Mouse (Mus musculus): ENCODE results near the gene Uvrag.
A peak's percentile ranks its signal among the peaks of the same experiment; 100 is the strongest.

The Uvrag gene

GRCm38 (mm10) chr7:99166159-99166558 lies 25.2 kb upstream of the Uvrag start:
- no peak for DNase-seq (ENCODE audit: low read depth, low spot score)

GRCm38 (mm10) chr7:99164873-99165410 lies 24.0 kb upstream of the Uvrag start:
- no peak for DNase-seq (ENCODE audit: low read depth, low spot score)

GRCm38 (mm10) chr7:99162462-99162861 lies 21.5 kb upstream of the Uvrag start:
- DNase-seq (ENCODE audit: low read depth, low spot score), result no peak

- no peak for DNase-seq (ENCODE audit: low read depth, low spot score)
Observed at GRCm38 (mm10) chr7:99161961-99162360, 21.0 kb upstream of the Uvrag start.

- DNase-seq (ENCODE audit: low read depth, low spot score), result no peak
Observed at GRCm38 (mm10) chr7:99161529-99161928, 20.6 kb upstream of the Uvrag start.

GRCm38 (mm10) chr7:99160995-99161394 lies 20.1 kb upstream of the Uvrag start:
- DNase-seq (ENCODE audit: low read depth, low spot score), result no peak

GRCm38 (mm10) chr7:99159446-99159845 lies 18.5 kb upstream of the Uvrag start:
- DNase-seq (ENCODE audit: low read depth, low spot score), result no peak

- DNase-seq (ENCODE audit: low read depth, low spot score), result no peak
Observed at GRCm38 (mm10) chr7:99158904-99159303, 18.0 kb upstream of the Uvrag start.

GRCm38 (mm10) chr7:99158011-99158410 lies 17.1 kb upstream of the Uvrag start:
- no peak for DNase-seq (ENCODE audit: low read depth, low spot score)

- no peak for DNase-seq (ENCODE audit: low read depth, low spot score)
Observed at GRCm38 (mm10) chr7:99156737-99157136, 15.8 kb upstream of the Uvrag start.

GRCm38 (mm10) chr7:99155311-99156289 lies 14.7 kb upstream of the Uvrag start:
- no peak for DNase-seq (ENCODE audit: low read depth, low spot score)

GRCm38 (mm10) chr7:99154648-99155151 lies 13.8 kb upstream of the Uvrag start:
- DNase-seq (ENCODE audit: low read depth, low spot score), result no peak

- DNase-seq (ENCODE audit: low read depth, low spot score), result peak; percentile 24
Observed at GRCm38 (mm10) chr7:99153686-99154202, 12.8 kb upstream of the Uvrag start.

- peak; percentile 44 for DNase-seq (ENCODE audit: low read depth, low spot score)
Observed at GRCm38 (mm10) chr7:99152756-99153155, 11.8 kb upstream of the Uvrag start.

GRCm38 (mm10) chr7:99151342-99151741 lies 10.4 kb upstream of the Uvrag start:
- DNase-seq (ENCODE audit: low read depth, low spot score), result peak; percentile 99

GRCm38 (mm10) chr7:99149017-99149416 lies 8.1 kb upstream of the Uvrag start:
- no peak for DNase-seq (ENCODE audit: low read depth, low spot score)

GRCm38 (mm10) chr7:99147494-99147893 lies 6.6 kb upstream of the Uvrag start:
- no peak for DNase-seq (ENCODE audit: low read depth, low spot score)

- no peak for DNase-seq (ENCODE audit: low read depth, low spot score)
Observed at GRCm38 (mm10) chr7:99146906-99147305, 6.0 kb upstream of the Uvrag start.

GRCm38 (mm10) chr7:99146011-99146410 lies 5.1 kb upstream of the Uvrag start:
- no peak for DNase-seq (ENCODE audit: low read depth, low spot score)

GRCm38 (mm10) chr7:99144616-99145015 lies 3.7 kb upstream of the Uvrag start:
- DNase-seq (ENCODE audit: low read depth, low spot score), result no peak

- DNase-seq (ENCODE audit: low read depth, low spot score), result no peak
Observed at GRCm38 (mm10) chr7:99143244-99143643, 2.3 kb upstream of the Uvrag start.

- DNase-seq (ENCODE audit: low read depth, low spot score), result no peak
Observed at GRCm38 (mm10) chr7:99141919-99142606, 1.1 kb upstream of the Uvrag start.

All from CD4-positive, CD25-positive, alpha-beta regulatory T cell, adult 2 months (primary cell).